Mouse (Mus musculus) heart, embryonic 13.5 days (tissue): ENCODE measurements around the gene Rnf183. TPM values are rescaled to one million over a fixed set of nuclear protein-coding genes. Genes with fewer than 3 reads are reported as not detected.

Experiments
- ATAC-seq: fragments of 200-750 bp; cut with Nextera tagmentation; 2 replicates; pipeline ENCODE4 v1.8.0; 2017; ENCODE audit warnings: moderate TSS enrichment; ENCODE audit not compliant: insufficient number of reproducible peaks, low FRiP score, low TSS enrichment; ENCODE audit errors: extremely low read depth
- H3K27ac ChIP-seq: fragments of 300-500 bp; sonication (generic); replicated peaks from 2 replicates; pipeline ENCODE4 v1.5.1; 2015; ENCODE audit warnings: moderate library complexity, mild to moderate bottlenecking, inconsistent platforms
- H3K27me3 ChIP-seq: fragments of 300-500 bp; sonication (generic); replicated peaks from 2 replicates; pipeline ENCODE4 v1.6.1; 2015; ENCODE audit warnings: mild to moderate bottlenecking, inconsistent platforms
- H3K36me3 ChIP-seq: fragments of 300-500 bp; sonication (generic); 2 replicates; pipeline ENCODE4 v1.6.1; 2015; ENCODE audit warnings: mild to moderate bottlenecking, inconsistent platforms
- H3K4me1 ChIP-seq: fragments of 300-500 bp; sonication (generic); 2 replicates; pipeline ENCODE4 v1.6.1; 2015; ENCODE audit warnings: inconsistent platforms
- H3K4me2 ChIP-seq: fragments of 300-500 bp; sonication (generic); 2 replicates; pipeline ENCODE4 v1.6.1; 2015; ENCODE audit warnings: inconsistent platforms, mild to moderate bottlenecking, moderate library complexity
- H3K4me3 ChIP-seq: fragments of 300-500 bp; sonication (generic); 2 replicates; pipeline ENCODE4 v1.5.1; 2015; ENCODE audit warnings: moderate library complexity, mild to moderate bottlenecking, inconsistent platforms
- H3K9ac ChIP-seq: fragments of 300-500 bp; sonication (generic); 2 replicates; pipeline ENCODE4 v1.6.1; 2015; ENCODE audit warnings: inconsistent platforms, mild to moderate bottlenecking, moderate library complexity
- H3K9me3 ChIP-seq: fragments of 300-500 bp; sonication (generic); 2 replicates; pipeline ENCODE4 v1.6.1; 2016; ENCODE audit warnings: inconsistent platforms
- WGBS: fragments of 180-500 bp; shearing (Covaris S2); methylation state at CpG from one replicate; pipeline ENCODE4 v1.1.7; 2015; ENCODE audit warnings: mixed read lengths; 5-methylcytosine and 5-hydroxymethylcytosine counted together
- polyA plus RNA-seq: library from polyadenylated mRNA; unstranded; fragments of >200 nt; fragmentation: Nextera tagmentation; extraction: Ambion mirVana; gene quantifications from 2 replicates; pipeline ENCODE4 v1.2.1, GENCODE M21; 2015

Rnf183 gene
- polyA plus RNA-seq, 1 experiment from 2014 or later, result not detected

GRCm38 (mm10) chr4:62429616-62430015 lies 5.4 kb downstream of the Rnf183 start:
- H3K27ac ChIP-seq, result no peak overlapping the region
- WGBS, result 80% methylated on average over 9 of the region's 9 CpGs
- no peak overlapping the region for H3K4me3 ChIP-seq
- no peak overlapping the region for H3K4me2 ChIP-seq
- no peak for ATAC-seq
- no peaks in the 10 kb centered on the region for H3K27me3 ChIP-seq
- peaks cover 9% of the 10 kb centered on the region; the same call in 1 of the 2 replicates for H3K4me1 ChIP-seq
- H3K36me3 ChIP-seq, result peaks cover 15% of the 10 kb centered on the region
- H3K9ac ChIP-seq, result no peak overlapping the region
- no peaks in the 10 kb centered on the region for H3K9me3 ChIP-seq

DNA sequence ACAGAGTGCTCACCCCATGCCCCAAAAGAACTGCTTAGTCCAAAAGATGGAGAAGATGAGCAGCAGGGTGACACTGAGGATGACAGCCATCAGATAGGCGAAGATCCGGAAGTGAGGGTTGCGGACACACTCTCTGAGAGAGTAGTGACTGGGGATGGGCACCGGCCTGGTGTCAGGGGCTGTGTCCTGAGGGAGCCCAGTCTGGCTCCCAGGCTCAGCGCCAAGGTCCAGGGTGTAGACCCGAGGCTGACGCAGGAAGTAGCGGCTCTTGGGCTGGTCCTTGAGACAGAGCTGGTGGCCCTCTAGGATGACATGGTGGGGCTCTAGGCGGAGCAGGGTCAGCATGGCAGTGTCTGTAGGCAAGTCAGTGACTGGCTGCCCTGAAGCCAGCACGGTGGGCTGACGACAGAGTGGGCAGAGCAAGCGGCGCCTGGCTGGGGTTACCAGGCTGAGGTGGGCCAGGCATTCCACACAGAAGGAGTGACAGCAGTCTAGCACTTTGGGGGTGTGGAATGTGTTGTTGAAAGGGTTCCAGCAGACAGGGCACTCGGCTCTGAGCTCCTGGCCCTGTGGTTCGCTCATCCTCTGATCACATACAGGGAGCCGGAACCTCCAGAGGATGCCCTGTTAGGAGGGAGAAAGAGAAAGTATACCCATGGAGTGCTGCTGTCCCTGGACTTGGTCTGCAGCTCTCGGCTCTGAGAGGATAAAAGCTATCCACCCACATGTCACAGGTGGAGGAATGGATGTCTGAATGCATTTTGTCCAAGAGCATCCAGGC lies 6.9 kb downstream of the Rnf183 start:
- Histone ChIP-seq H3K9me3 (no peaks in the 10 kb centered on the region), H3K4me1 (peaks cover 9% of the 10 kb centered on the region; the same call in 1 of the 2 replicates), H3K4me3 (0 out of 2 replicates have a peak overlapping the region, but pooled peaks have one; percentile 3), H3K27ac (no peak overlapping the region), H3K27me3 (no peaks in the 10 kb centered on the region), H3K4me2 (peak overlapping the region; percentile 38), H3K9ac (no peak overlapping the region), H3K36me3 (peaks cover 28% of the 10 kb centered on the region)
- no peak for ATAC-seq
- WGBS, result 51% methylated on average over 17 of the region's 17 CpGs

GRCm38 (mm10) chr4:62425891-62426290 lies 9.2 kb downstream of the Rnf183 start:
- H3K36me3 ChIP-seq, result peaks cover 51% of the 10 kb centered on the region
- H3K9ac ChIP-seq, result no peak overlapping the region
- H3K4me2 ChIP-seq, result no peak overlapping the region
- 87% methylated on average over 4 of the region's 4 CpGs for WGBS
- ATAC-seq, result no peak
- no peak overlapping the region for H3K4me3 ChIP-seq
- no peak overlapping the region for H3K27ac ChIP-seq
- H3K27me3 ChIP-seq, result no peaks in the 10 kb centered on the region
- H3K4me1 ChIP-seq, result peaks cover 9% of the 10 kb centered on the region; the same call in 1 of the 2 replicates
- H3K9me3 ChIP-seq, result no peaks in the 10 kb centered on the region

DNA sequence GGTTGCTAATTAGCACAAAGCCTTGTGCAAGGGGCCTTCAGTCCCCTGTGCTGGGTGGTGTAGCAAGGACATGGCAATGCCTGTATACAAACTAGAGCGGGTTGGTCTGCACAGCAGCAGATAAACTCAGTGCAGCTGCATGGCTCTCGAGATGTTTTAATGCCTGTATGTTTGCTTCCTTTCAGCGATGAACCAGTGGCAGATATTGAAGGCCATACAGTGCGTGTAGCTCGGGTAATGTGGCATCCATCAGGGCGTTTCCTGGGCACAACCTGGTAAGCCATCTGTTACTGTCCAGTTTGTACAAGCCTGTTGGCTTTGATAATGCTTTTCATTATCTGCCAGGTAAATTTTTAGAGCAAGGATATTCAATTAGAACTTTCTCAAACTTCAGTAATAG lies 16.0 kb downstream of the Rnf183 start:
- Histone ChIP-seq H3K4me3 (no peak overlapping the region), H3K27me3 (no peaks in the 10 kb centered on the region), H3K4me1 (no peaks in the 10 kb centered on the region), H3K9ac (no peak overlapping the region), H3K36me3 (peaks cover 100% of the 10 kb centered on the region), H3K4me2 (no peak overlapping the region), H3K27ac (no peak overlapping the region), H3K9me3 (no peaks in the 10 kb centered on the region)
- no peak for ATAC-seq
- WGBS, result 92% methylated on average over 6 of the region's 6 CpGs

DNA sequence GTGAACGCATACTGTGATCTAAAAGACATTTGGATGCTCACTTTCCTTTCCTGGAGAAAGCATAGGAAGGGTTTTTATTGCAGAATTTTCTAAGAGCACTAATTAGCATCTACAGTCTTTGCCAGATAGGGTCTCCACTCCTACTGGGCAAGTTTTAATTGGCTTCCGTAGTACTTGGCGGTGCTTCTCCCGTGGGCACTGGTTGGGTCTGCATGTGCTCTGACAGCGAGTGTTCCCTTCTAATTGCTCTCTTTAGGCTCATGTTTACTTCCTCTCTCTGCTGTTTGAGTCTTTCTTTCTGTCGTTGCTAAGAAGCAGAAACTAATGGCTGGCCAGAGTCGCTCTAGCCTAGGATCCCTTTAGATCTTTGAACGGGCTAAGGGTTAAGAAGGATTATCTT lies 16.6 kb downstream of the Rnf183 start:
- H3K4me3 ChIP-seq, result no peak overlapping the region
- no peaks in the 10 kb centered on the region for H3K4me1 ChIP-seq
- H3K36me3 ChIP-seq, result peaks cover 100% of the 10 kb centered on the region
- H3K9ac ChIP-seq, result no peak overlapping the region
- H3K9me3 ChIP-seq, result no peaks in the 10 kb centered on the region
- H3K27me3 ChIP-seq, result no peaks in the 10 kb centered on the region
- no peak overlapping the region for H3K4me2 ChIP-seq
- WGBS, result 92% methylated on average over 8 of the region's 8 CpGs
- H3K27ac ChIP-seq, result no peak overlapping the region
- ATAC-seq, result no peak

- H3K9ac ChIP-seq, result no peak overlapping the region
- H3K4me2 ChIP-seq, result no peak overlapping the region
- no peak overlapping the region for H3K4me3 ChIP-seq
- no peak overlapping the region for H3K27ac ChIP-seq
- ATAC-seq, result no peak
- H3K9me3 ChIP-seq, result no peaks in the 10 kb centered on the region
- peaks cover 20% of the 10 kb centered on the region for H3K4me1 ChIP-seq
- peaks cover 57% of the 10 kb centered on the region for H3K36me3 ChIP-seq
- H3K27me3 ChIP-seq, result no peaks in the 10 kb centered on the region
- 86% methylated on average over 10 of the region's 10 CpGs for WGBS
These were observed 23.4 kb downstream of the Rnf183 start for GRCm38 (mm10) chr4:62411606-62412005.

GRCm38 (mm10) chr4:62410325-62410724 lies 24.7 kb downstream of the Rnf183 start:
- peaks cover 31% of the 10 kb centered on the region for H3K4me1 ChIP-seq
- 82% methylated on average over 2 of the region's 2 CpGs for WGBS
- no peaks in the 10 kb centered on the region for H3K9me3 ChIP-seq
- no peaks in the 10 kb centered on the region for H3K27me3 ChIP-seq
- peak overlapping the region; percentile 86 for H3K4me2 ChIP-seq
- H3K36me3 ChIP-seq, result peaks cover 44% of the 10 kb centered on the region
- no peak for ATAC-seq
- H3K4me3 ChIP-seq, result peak overlapping the region; percentile 91; the same call in 1 of the 2 replicates
- no peak overlapping the region for H3K27ac ChIP-seq
- peak overlapping the region; percentile 96 for H3K9ac ChIP-seq

- 40% methylated on average over 6 of the region's 6 CpGs for WGBS
- Histone ChIP-seq H3K27ac (peak overlapping the region; percentile 93), H3K36me3 (peaks cover 40% of the 10 kb centered on the region), H3K4me1 (peaks cover 36% of the 10 kb centered on the region), H3K9ac (peak overlapping the region; percentile 96), H3K4me2 (peak overlapping the region; percentile 86), H3K9me3 (no peaks in the 10 kb centered on the region), H3K4me3 (peak overlapping the region; percentile 91), H3K27me3 (no peaks in the 10 kb centered on the region)
- ATAC-seq, result no peak
These were observed 25.4 kb downstream of the Rnf183 start for GRCm38 (mm10) chr4:62409615-62410014.

DNA sequence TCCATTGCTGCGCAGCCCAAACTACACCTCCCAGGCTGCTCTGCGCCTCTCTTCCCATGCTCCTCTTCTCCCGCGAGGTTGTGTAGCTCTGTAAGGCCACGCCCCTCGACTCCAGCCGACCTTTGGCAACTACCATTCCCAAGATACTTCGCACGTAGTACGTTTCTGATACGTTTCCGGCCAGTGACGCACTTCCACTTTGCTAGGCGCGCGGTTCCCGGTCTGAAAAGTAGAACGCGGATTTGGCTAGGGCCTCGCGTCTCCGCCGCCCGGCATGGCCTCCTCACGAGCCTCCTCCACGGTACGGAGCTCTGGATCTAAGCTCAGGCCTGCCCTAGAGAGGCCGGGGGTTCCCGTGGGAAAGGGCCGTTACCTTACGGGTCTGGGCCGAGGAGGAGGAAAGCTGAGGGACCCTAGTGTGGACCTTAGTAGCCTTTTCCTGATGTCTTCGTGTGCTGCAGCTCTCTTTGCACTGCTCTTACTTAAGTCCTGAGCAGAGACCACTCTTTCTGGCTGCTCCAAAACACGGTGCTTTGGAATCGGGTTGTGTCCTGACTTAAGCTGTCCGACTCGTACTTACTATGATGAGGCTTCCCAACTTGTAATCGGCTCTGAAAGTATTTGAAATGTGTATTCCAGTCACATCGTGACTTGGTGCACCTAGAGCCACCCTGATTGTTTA lies 26.3 kb downstream of the Rnf183 start, which contains the start of the genes Cdc26 and Prpf4:
Gene Cdc26, minus strand, starts transcription at position 42 of the 682 bp plus-strand sequence.
Gene Prpf4, plus strand, starts transcription at position 197 of the 682 bp plus-strand sequence.
- peak; percentile 98 for ATAC-seq
- no peaks in the 10 kb centered on the region for H3K9me3 ChIP-seq
- H3K4me1 ChIP-seq, result peaks cover 36% of the 10 kb centered on the region
- peak within 1 kb of the TSS; percentile 86 for H3K4me2 ChIP-seq
- H3K9ac ChIP-seq, result peak within 1 kb of the TSS; percentile 96
- peak within 1 kb of the TSS; percentile 93 for H3K27ac ChIP-seq
- peaks cover 40% of the 10 kb centered on the region for H3K36me3 ChIP-seq
- H3K27me3 ChIP-seq, result no peaks in the 10 kb centered on the region
- peak within 1 kb of the TSS; percentile 91 for H3K4me3 ChIP-seq
- WGBS, result under 1% methylated on average over 39 of the region's 39 CpGs

- Histone ChIP-seq H3K27me3 (no peaks in the 10 kb centered on the region), H3K27ac (peak overlapping the region; percentile 88), H3K9me3 (no peaks in the 10 kb centered on the region), H3K9ac (peak overlapping the region; percentile 96), H3K4me3 (peak overlapping the region; percentile 91), H3K4me1 (peaks cover 36% of the 10 kb centered on the region), H3K4me2 (peak overlapping the region; percentile 69), H3K36me3 (peaks cover 39% of the 10 kb centered on the region)
- WGBS, result 0% methylated on average over 35 of the region's 35 CpGs
- ATAC-seq, result peak; percentile 3; the same call in 1 of the 2 replicates
These were observed 27.1 kb downstream of the Rnf183 start for GRCm38 (mm10) chr4:62407730-62408582.

DNA sequence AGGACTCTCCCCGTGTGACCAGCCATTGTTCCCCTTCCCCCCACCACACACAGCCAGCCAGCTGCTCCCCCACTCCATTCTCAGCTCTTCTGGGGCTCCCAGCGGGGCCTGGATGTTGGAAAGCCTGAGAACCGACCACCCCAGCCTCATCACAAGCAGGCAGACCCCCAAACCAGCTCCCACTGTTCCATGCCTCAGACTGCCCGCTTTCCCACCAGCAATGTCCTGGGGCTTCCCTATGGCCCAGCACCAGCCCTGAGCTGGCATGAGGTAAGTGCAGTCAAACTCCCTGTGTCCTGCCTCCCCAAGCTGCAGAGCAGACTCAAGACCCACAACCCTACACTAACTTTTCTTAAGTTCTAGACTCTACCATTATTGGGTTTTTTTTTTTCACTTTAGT lies 28.9 kb downstream of the Rnf183 start:
- no peaks in the 10 kb centered on the region for H3K9me3 ChIP-seq
- H3K27ac ChIP-seq, result no peak overlapping the region
- peaks cover 36% of the 10 kb centered on the region for H3K4me1 ChIP-seq
- 0 out of 2 replicates have a peak overlapping the region, but pooled peaks have one; percentile 24 for H3K9ac ChIP-seq
- 81% methylated on average over 4 of the region's 4 CpGs for WGBS
- no peaks in the 10 kb centered on the region for H3K27me3 ChIP-seq
- peaks cover 39% of the 10 kb centered on the region for H3K36me3 ChIP-seq
- ATAC-seq, result no peak
- no peak overlapping the region for H3K4me3 ChIP-seq
- no peak overlapping the region for H3K4me2 ChIP-seq
